Mouse (Mus musculus): Measurements from ENCODE around the gene Lrrc36. TPM values are rescaled to one million over a fixed set of nuclear protein-coding genes. Genes with fewer than 3 reads are reported as not detected.

Lrrc36 gene
- polyA plus RNA-seq, 1 experiment from 2014 or later, result 1.2 TPM

- H3K27ac ChIP-seq (ENCODE audit: low read depth, low read length), result no peak overlapping the region
- 71% methylated on average over 5 of the region's 5 CpGs for WGBS
- no peak overlapping the region for H3K4me2 ChIP-seq (ENCODE audit: low read depth, low read length, severe bottlenecking)
- no peaks in the 10 kb centered on the region for H3K27me3 ChIP-seq (ENCODE audit: control insufficient read depth, insufficient read depth, low read length)
- no peak for ATAC-seq (replicated peaks; ENCODE audit: low FRiP score)
- no peaks in the 10 kb centered on the region for H3K9me3 ChIP-seq (ENCODE audit: control insufficient read depth, low read length)
- no peak overlapping the region for H3K4me3 ChIP-seq (ENCODE audit: low read depth, low read length)
- no peaks in the 10 kb centered on the region for H3K36me3 ChIP-seq (ENCODE audit: control insufficient read depth, insufficient read depth, low read length)
- no peaks in the 10 kb centered on the region; the same call in 1 of the 2 replicates for H3K4me1 ChIP-seq (replicated peaks; ENCODE audit: control insufficient read depth, insufficient read depth, low read length)
- no peak for DNase-seq (ENCODE audit: low spot score)
- no peak overlapping the region for H3K9ac ChIP-seq (ENCODE audit: low read length)
These were observed 22.8 kb downstream of the Lrrc36 start for GRCm38 (mm10) chr8:105436218-105436617.

DNA sequence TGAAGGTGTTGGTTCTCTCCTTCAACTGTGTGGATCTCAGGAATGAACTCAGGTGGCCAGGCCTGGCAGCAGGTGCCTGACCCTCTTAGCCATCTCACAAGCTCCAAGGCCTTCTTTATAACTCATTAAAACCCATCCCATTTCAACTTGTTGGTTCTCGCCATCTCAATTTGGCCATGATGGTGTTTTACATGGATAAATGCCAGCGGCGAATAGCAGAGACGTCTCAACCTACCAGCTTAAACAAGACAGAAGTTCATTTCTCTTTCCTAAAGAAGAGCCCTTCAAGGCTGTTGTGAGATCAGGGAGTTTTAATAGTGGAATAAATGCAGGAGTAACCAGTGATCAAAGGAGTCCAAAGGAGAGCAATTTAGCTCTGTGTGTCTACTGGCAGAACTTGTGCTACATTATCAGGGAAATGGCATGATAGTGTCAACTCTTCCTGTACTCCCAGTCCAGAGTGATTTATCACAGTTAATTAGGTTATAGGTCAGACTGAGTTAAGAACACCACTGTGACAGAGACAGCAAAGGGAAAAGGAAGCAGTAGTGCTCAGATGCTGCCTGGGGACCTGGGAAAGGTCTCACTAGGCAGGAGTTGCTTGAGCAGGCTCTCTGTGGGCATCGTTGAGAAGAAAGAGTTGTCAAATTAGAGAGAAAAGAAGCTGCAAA is 23.8 kb downstream of the Lrrc36 start:
- Histone ChIP-seq H3K4me2 (ENCODE audit: low read depth, low read length, severe bottlenecking) (no peak overlapping the region), H3K9me3 (ENCODE audit: control insufficient read depth, low read length) (no peaks in the 10 kb centered on the region), H3K27me3 (ENCODE audit: control insufficient read depth, insufficient read depth, low read length) (no peaks in the 10 kb centered on the region), H3K36me3 (ENCODE audit: control insufficient read depth, insufficient read depth, low read length) (no peaks in the 10 kb centered on the region), H3K27ac (ENCODE audit: low read depth, low read length) (no peak overlapping the region), H3K4me1 (replicated peaks; ENCODE audit: control insufficient read depth, insufficient read depth, low read length) (no peaks in the 10 kb centered on the region; the same call in 1 of the 2 replicates), H3K4me3 (ENCODE audit: low read depth, low read length) (no peak overlapping the region), H3K9ac (ENCODE audit: low read length) (no peak overlapping the region)
- ATAC-seq (replicated peaks; ENCODE audit: low FRiP score) (no peak), DNase-seq (ENCODE audit: low spot score) (no peak)
- 92% methylated on average over 5 of the region's 5 CpGs for WGBS

GRCm38 (mm10) chr8:105438865-105439264 is 25.5 kb downstream of the Lrrc36 start:
- no peaks in the 10 kb centered on the region for H3K4me1 ChIP-seq (replicated peaks; ENCODE audit: control insufficient read depth, insufficient read depth, low read length)
- H3K9ac ChIP-seq (ENCODE audit: low read length), result no peak overlapping the region
- H3K4me2 ChIP-seq (ENCODE audit: low read depth, low read length, severe bottlenecking), result no peak overlapping the region
- DNase-seq (ENCODE audit: low spot score) (peak; percentile 75), ATAC-seq (replicated peaks; ENCODE audit: low FRiP score) (no peak)
- H3K27me3 ChIP-seq (ENCODE audit: control insufficient read depth, insufficient read depth, low read length), result no peaks in the 10 kb centered on the region
- no peaks in the 10 kb centered on the region for H3K9me3 ChIP-seq (ENCODE audit: control insufficient read depth, low read length)
- no peak overlapping the region for H3K4me3 ChIP-seq (ENCODE audit: low read depth, low read length)
- no peaks in the 10 kb centered on the region for H3K36me3 ChIP-seq (ENCODE audit: control insufficient read depth, insufficient read depth, low read length)
- H3K27ac ChIP-seq (ENCODE audit: low read depth, low read length), result no peak overlapping the region
- 24% methylated on average over 5 of the region's 5 CpGs for WGBS

GRCm38 (mm10) chr8:105441433-105441832 is 28.1 kb downstream of the Lrrc36 start:
- H3K9ac ChIP-seq (ENCODE audit: low read length), result no peak overlapping the region
- no peak overlapping the region for H3K4me2 ChIP-seq (ENCODE audit: low read depth, low read length, severe bottlenecking)
- no peak overlapping the region for H3K27ac ChIP-seq (ENCODE audit: low read depth, low read length)
- no peaks in the 10 kb centered on the region for H3K36me3 ChIP-seq (ENCODE audit: control insufficient read depth, insufficient read depth, low read length)
- no peaks in the 10 kb centered on the region for H3K27me3 ChIP-seq (ENCODE audit: control insufficient read depth, insufficient read depth, low read length)
- H3K9me3 ChIP-seq (ENCODE audit: control insufficient read depth, low read length), result no peaks in the 10 kb centered on the region
- no peak for ATAC-seq (replicated peaks; ENCODE audit: low FRiP score)
- H3K4me1 ChIP-seq (replicated peaks; ENCODE audit: control insufficient read depth, insufficient read depth, low read length), result no peaks in the 10 kb centered on the region; the same call in 1 of the 2 replicates
- peak; percentile 86 for DNase-seq (ENCODE audit: low spot score)
- 9% methylated on average over 6 of the region's 6 CpGs for WGBS
- no peak overlapping the region for H3K4me3 ChIP-seq (ENCODE audit: low read depth, low read length)

GRCm38 (mm10) chr8:105442661-105443060 is 29.3 kb downstream of the Lrrc36 start:
- H3K9me3 ChIP-seq (ENCODE audit: control insufficient read depth, low read length), result no peaks in the 10 kb centered on the region
- WGBS, result 91% methylated on average over 5 of the region's 5 CpGs
- H3K4me1 ChIP-seq (replicated peaks; ENCODE audit: control insufficient read depth, insufficient read depth, low read length), result no peaks in the 10 kb centered on the region; the same call in 1 of the 2 replicates
- H3K36me3 ChIP-seq (ENCODE audit: control insufficient read depth, insufficient read depth, low read length), result no peaks in the 10 kb centered on the region
- H3K4me2 ChIP-seq (ENCODE audit: low read depth, low read length, severe bottlenecking), result no peak overlapping the region
- no peak overlapping the region for H3K4me3 ChIP-seq (ENCODE audit: low read depth, low read length)
- DNase-seq (ENCODE audit: low spot score), result no peak
- no peaks in the 10 kb centered on the region for H3K27me3 ChIP-seq (ENCODE audit: control insufficient read depth, insufficient read depth, low read length)
- no peak for ATAC-seq (replicated peaks; ENCODE audit: low FRiP score)
- H3K9ac ChIP-seq (ENCODE audit: low read length), result no peak overlapping the region
- no peak overlapping the region for H3K27ac ChIP-seq (ENCODE audit: low read depth, low read length)

DNA sequence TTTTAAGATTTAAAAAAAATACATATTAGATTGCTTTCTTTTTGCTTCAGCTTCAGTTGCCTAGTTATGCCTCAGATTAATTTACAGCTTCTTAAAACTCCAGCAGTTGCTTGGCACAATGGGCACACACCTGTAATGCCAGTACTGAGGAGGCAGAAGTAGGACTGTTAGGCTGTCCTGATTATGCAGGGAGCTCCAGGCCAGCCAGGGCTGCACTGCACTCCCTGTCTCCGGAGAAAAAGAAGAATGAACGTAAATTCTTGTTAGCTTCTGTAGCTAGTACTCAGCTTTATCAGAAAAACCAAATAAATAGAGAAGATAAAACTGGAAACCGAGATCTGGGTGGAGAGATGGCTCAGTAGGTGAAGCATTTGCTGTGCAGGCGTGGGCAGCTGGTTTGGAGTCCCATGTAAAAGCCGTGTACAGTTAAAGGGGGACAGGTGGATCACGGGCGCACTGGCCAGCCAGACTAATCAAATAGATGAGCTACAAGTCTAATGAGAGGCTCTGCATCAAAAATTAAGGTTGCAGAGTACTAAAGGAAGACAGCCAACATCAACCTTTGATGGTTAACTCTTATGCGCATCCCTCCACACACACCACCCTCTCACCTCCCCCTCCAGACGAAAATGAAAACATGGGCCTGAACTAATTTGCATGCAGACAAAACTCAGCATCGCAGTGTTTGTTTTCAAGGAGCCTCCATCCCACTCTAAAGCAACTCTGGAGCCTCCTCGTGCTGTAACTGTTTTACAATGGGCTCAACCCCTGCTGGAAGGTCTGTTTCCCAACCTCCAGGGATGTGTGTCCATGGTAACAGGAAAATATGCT is 32.1 kb downstream of the Lrrc36 start:
- Histone ChIP-seq H3K36me3 (ENCODE audit: control insufficient read depth, insufficient read depth, low read length) (no peaks in the 10 kb centered on the region), H3K27ac (ENCODE audit: low read depth, low read length) (peak overlapping the region; percentile 74), H3K4me3 (ENCODE audit: low read depth, low read length) (no peak overlapping the region), H3K4me2 (ENCODE audit: low read depth, low read length, severe bottlenecking) (peak overlapping the region; percentile 28; the same call in 1 of the 2 replicates), H3K9me3 (ENCODE audit: control insufficient read depth, low read length) (no peaks in the 10 kb centered on the region), H3K27me3 (ENCODE audit: control insufficient read depth, insufficient read depth, low read length) (no peaks in the 10 kb centered on the region), H3K9ac (ENCODE audit: low read length) (no peak overlapping the region), H3K4me1 (replicated peaks; ENCODE audit: control insufficient read depth, insufficient read depth, low read length) (no peaks in the 10 kb centered on the region; the same call in 1 of the 2 replicates)
- 32% methylated on average over 11 of the region's 11 CpGs for WGBS
- ATAC-seq (replicated peaks; ENCODE audit: low FRiP score), result peak; percentile 90
- DNase-seq (ENCODE audit: low spot score), result peak; percentile 63

GRCm38 (mm10) chr8:105446127-105446552 is 32.8 kb downstream of the Lrrc36 start:
- WGBS, result 13% methylated on average over 4 of the region's 4 CpGs
- H3K4me3 ChIP-seq (ENCODE audit: low read depth, low read length), result no peak overlapping the region

GRCm38 (mm10) chr8:105448188-105448587 is 34.8 kb downstream of the Lrrc36 start:
- no peak overlapping the region for H3K27ac ChIP-seq (ENCODE audit: low read depth, low read length)
- H3K4me3 ChIP-seq (ENCODE audit: low read depth, low read length), result no peak overlapping the region
- no peak overlapping the region for H3K9ac ChIP-seq (ENCODE audit: low read length)
- 97% methylated on average over 3 of the region's 3 CpGs for WGBS
- H3K9me3 ChIP-seq (ENCODE audit: control insufficient read depth, low read length), result no peaks in the 10 kb centered on the region
- peaks cover 2% of the 10 kb centered on the region; the same call in 1 of the 2 replicates for H3K4me1 ChIP-seq (replicated peaks; ENCODE audit: control insufficient read depth, insufficient read depth, low read length)
- no peaks in the 10 kb centered on the region for H3K27me3 ChIP-seq (ENCODE audit: control insufficient read depth, insufficient read depth, low read length)
- H3K36me3 ChIP-seq (ENCODE audit: control insufficient read depth, insufficient read depth, low read length), result no peaks in the 10 kb centered on the region
- no peak for ATAC-seq (replicated peaks; ENCODE audit: low FRiP score)
- H3K4me2 ChIP-seq (ENCODE audit: low read depth, low read length, severe bottlenecking), result no peak overlapping the region
- DNase-seq (ENCODE audit: low spot score), result no peak

More at GRCm38 (mm10) chr8:105446127-105446552, 32.8 kb downstream of the Lrrc36 start:
- H3K27ac ChIP-seq (ENCODE audit: low read depth, low read length), result peak overlapping the region; percentile 74
- no peaks in the 10 kb centered on the region for H3K27me3 ChIP-seq (ENCODE audit: control insufficient read depth, insufficient read depth, low read length)
- H3K9ac ChIP-seq (ENCODE audit: low read length), result no peak overlapping the region
- no peaks in the 10 kb centered on the region for H3K9me3 ChIP-seq (ENCODE audit: control insufficient read depth, low read length)
- ATAC-seq (replicated peaks; ENCODE audit: low FRiP score) (peak; percentile 78), DNase-seq (ENCODE audit: low spot score) (peak; percentile 67)
- H3K4me1 ChIP-seq (replicated peaks; ENCODE audit: control insufficient read depth, insufficient read depth, low read length), result no peaks in the 10 kb centered on the region; the same call in 1 of the 2 replicates
- peak overlapping the region; percentile 28; the same call in 1 of the 2 replicates for H3K4me2 ChIP-seq (ENCODE audit: low read depth, low read length, severe bottlenecking)
- no peaks in the 10 kb centered on the region for H3K36me3 ChIP-seq (ENCODE audit: control insufficient read depth, insufficient read depth, low read length)
